Mouse (Mus musculus): Measurements from ENCODE around the gene Mex3d.

Mex3d gene

GRCm38 (mm10) chr10:80386735-80387471, 556 bp downstream of the Mex3d start:
- DNase-seq (ENCODE audit: low spot score in 2 of 2) = peak in 1 of 2 experiments; percentile 29

GRCm38 (mm10) chr10:80385811-80386734, 1.4 kb downstream of the Mex3d start:
- DNase-seq (ENCODE audit: low spot score in 2 of 2) = no peak

DNA sequence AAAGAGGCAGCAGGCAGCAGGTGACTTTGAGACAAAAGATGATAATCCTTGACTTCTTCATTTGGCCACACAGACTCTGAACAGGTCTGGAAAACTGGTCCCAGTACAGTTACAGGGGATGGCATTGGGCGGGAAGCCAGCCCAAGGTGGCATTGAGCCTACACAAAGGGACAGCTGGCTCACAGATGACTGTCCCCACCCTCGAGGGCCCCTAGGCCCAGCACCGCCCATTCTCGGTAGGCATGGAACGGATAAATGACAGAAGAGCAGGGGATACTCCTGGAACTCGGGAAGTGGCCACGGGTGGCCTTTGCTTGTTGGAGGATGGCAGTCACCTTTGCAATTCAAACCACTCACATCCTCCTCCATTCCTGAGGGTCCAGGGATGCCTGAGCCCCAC, 2.1 kb downstream of the Mex3d start:
- no peak for DNase-seq (ENCODE audit: low spot score in 2 of 2)

GRCm38 (mm10) chr10:80384709-80385108, 2.8 kb downstream of the Mex3d start:
- no peak for DNase-seq (ENCODE audit: low spot score in 2 of 2)

DNA sequence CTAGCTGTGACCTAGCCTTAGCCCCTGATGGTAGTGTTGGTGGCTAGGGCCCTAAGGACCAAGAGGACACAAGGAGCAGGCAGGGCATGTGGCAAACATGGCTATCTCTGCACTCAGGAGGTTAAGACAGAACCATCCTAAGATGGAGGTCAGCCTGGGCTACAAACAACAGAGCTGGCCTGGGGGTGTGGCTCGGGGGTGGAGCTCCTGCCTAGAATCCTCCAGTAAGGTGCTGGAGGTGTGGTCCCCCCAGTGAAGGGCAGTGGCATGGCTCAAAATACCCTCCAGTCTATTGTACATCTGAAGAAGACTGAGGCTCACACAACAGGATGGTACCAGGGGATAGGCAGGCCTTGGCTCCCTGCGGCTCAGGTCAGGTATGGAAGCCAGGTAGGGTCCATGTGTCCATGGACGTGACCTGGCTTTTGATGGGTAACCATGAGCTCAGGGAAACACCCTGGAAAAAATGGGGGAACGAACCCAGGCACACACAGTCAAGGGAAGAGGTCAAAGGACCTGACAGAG, 3.3 kb downstream of the Mex3d start:
- DNase-seq (ENCODE audit: low spot score in 2 of 2) = no peak

DNA sequence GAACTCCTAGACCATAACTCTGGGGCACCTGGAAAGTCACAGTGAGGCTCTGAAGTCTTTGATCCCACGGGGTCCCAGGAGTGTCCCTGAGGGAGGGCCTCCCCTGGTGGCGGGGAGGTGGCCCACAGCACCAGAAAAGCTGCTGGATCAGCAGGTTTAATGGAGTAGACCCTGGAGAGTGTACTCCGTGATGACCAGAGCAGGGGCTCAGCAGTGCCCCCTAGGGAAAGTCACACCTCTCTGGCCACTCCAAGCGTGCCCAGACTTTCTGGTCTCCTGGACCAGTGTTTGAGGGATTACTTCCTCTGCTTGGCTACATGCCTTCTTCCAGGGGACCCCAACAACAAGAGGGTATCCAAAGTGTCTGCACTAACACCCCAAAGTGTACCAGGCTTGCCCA, 4.0 kb downstream of the Mex3d start:
- DNase-seq (ENCODE audit: low spot score in 2 of 2) = no peak

- DNase-seq (ENCODE audit: low spot score in 2 of 2) = no peak
Observed at GRCm38 (mm10) chr10:80382641-80383365, 4.7 kb downstream of the Mex3d start.

DNA sequence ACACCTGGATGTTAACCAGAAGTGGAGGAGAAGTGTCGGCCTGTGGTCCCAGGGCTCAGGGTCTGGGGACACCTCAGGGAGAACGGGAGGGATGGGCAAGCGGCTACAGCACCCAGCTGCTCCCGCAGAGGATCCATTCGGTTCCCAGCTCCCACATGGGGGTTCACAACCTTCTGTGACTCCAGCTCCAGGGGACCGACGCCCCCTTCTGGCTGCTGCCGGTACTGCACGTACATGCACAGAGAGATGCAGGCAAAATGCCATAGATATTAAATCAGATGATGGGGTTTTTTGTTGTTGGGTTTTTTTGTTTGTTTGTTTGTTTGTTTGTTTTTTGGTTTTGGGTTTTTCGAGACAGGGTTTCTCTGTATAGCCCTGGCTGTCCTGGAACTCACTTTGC, 9.7 kb downstream of the Mex3d start:
- peak in 1 of 2 experiments; percentile 46 for DNase-seq (ENCODE audit: low spot score in 2 of 2)

GRCm38 (mm10) chr10:80376160-80376559, 11.3 kb downstream of the Mex3d start:
- peak; percentile 87 to 97 for DNase-seq (ENCODE audit: low spot score in 2 of 2)

- DNase-seq (ENCODE audit: low spot score in 2 of 2) = peak; percentile 64 to 78
Observed at GRCm38 (mm10) chr10:80374063-80374462, 13.4 kb downstream of the Mex3d start.

DNA sequence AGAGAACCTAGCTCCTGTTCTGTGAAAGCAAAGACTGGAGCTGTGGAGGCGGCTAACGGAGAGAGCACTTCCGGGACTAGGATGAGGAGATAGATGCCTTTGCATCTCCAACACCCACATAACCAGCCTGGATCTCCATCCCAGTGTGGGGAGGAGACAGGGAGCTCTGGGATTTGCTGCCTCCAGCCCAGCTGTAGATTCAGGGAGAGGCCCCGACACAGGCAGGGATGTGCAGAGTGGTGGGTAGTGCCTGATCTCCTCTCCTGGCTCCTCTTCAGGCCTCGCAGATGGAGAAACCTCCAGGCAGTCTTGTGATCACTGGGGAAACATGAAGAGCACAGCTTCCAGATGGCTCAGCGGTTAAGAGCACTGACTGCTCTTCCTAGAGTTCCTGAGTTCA, 14.8 kb downstream of the Mex3d start:
- DNase-seq (ENCODE audit: low spot score in 2 of 2) = no peak

GRCm38 (mm10) chr10:80371983-80372382, 15.5 kb downstream of the Mex3d start:
- no peak for DNase-seq (ENCODE audit: low spot score in 2 of 2)

- DNase-seq (ENCODE audit: low spot score in 2 of 2) = peak; percentile 76 to 81
Observed at GRCm38 (mm10) chr10:80371411-80371966, 16.0 kb downstream of the Mex3d start.

DNA sequence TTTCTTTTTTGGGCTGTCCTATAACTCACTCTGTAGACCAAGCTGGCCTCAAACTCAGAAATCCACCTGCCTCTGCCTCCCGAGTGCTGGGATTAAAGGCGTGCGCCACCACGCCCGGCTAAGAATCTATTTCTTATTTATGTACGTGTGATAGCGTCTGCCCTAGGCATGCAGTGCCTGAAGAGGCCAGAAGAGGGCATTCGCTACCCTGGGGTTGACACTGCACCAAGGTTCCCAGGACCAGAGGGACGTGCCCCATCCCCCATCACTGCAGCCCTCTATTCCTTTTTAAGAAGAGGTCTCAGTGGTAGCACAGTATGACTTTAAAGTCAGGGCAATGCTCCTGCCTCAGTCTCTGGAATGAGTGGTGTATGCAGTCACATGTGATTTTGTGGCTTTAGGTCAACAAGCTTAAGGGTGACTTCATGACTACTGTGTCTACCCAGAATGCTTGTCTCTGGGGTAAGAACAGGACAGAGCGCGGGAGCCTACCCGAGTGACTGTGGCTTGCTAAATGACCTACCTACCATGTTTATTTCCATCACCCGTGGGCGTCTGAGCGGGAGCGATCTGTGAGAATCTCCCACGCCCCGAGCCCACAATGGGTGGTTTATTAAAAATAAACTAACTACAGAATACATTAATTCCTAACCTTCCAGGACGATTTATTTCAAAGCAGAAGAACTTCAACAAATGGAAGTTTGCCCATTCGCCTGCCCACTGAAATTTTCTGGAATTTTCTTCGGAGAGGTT, 17.3 kb downstream of the Mex3d start:
- DNase-seq (ENCODE audit: low spot score in 2 of 2) = peak; percentile 18 to 33

DNA sequence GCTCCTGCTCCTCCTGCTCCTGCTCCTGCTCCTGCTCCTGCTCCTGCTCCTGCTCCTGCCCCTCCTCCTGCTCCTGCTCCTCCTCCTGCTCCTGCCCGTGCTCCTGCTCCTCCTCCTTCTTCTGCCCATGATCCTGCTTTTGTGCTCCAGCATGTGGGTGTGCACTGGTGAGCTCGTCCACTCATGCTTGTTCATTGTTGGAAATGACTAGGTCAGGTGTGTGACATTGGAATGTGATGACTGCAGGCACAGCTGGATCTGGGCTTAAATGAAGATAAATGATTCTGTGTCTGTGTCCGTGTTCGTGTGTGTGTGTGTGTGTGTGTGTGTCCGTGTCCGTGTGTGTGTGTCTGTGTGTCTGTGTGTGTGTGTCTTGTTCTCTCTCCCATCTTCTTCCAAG, 19.1 kb downstream of the Mex3d start:
- DNase-seq (ENCODE audit: low spot score in 2 of 2) = no peak

DNA sequence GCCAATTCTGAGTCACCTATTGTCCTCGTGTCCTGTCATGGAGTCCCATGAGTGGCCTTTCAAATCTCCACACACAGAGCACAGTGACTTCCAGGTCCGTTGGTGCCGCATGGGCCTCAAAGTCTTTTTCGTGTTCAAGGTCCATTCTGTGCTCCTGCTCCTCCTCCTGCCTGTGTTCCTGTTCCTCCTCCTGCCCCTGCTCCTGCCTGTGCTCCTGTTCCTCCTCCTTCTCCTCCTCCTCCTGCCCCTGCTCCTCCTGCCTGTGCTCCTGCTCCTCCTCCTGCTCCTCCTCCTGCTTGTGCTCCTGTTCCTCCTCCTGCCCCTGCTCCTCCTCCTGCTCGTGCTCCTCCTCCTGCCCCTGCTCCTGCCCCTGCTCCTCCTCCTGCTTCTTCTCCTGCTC, 19.5 kb downstream of the Mex3d start:
- no peak for DNase-seq (ENCODE audit: low spot score in 2 of 2)

DNA sequence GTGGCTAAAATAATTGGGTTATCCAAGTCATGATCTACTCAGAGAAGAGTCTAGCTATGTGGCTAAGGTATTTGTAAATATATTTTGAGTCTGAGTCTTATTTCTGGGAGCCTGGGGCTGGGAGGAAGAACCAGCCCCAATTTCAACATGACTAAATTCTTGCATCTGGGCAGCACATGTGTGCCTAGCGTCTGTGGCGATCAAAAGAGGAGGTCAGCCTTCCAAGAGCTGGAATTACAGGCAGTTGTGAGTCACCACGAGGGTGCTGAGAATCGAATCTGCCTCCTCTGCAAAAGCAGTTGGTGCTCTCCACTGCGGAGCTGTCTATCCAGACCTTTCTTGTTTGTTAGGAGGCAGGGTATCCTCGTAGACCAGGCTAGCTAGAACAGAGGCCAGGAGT, 21.7 kb downstream of the Mex3d start:
- DNase-seq (ENCODE audit: low spot score in 2 of 2) = no peak

- DNase-seq (ENCODE audit: low spot score in 2 of 2) = no peak
Observed at GRCm38 (mm10) chr10:80363734-80364133, 23.7 kb downstream of the Mex3d start.

DNA sequence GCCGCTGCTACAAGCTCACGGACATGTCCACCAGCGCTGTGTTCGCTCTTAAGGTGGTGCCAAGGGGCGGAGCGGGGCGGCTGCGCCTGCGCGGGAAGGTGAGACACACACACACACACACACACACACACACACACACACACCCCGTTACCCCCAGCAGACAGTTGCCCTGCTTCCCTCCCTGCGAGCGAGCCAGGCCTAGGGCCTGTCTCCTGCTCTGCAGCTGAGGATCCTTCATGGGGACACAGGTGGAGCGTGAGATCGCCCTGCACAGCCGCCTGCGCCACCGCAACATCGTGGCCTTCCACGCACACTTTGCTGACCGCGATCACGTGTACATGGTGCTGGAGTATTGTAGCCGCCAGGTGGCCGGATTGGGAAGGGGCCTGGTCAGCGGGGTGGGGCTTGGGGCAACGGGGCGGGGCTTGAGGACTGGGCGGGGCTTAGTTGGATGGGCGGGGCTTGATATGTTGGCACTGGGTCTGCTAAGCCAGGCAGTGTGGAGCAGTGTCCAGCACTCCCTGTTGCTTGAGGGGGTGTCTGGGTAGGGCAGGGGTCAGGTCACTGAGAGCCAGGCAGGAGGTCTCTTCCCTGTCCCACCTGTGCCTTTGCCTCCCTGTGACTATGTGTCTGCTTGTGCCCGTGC, 29.3 kb downstream of the Mex3d start:
- DNase-seq (ENCODE audit: low spot score in 2 of 2) = no peak

- DNase-seq (ENCODE audit: low spot score in 2 of 2) = no peak
Observed at GRCm38 (mm10) chr10:80357336-80357735, 30.1 kb downstream of the Mex3d start.

Data from thymus, postnatal 10 days (tissue).